Mouse (Mus musculus): ENCODE measurements around the gene Rp2.

- TF ChIP-seq CTCF (IDR thresholded peaks at IDR 0.05; ENCODE audit: low read depth) (no peak), EP300 (IDR thresholded peaks at IDR 0.05; ENCODE audit: low read depth) (no peak)
Measured at GRCm38 (mm10) chrX:20332756-20333155, 31.5 kb upstream of the Rp2 start.
